Mouse (Mus musculus) ES-E14 (cell line): ENCODE measurements at regions not wholly inside any gene's neighbourhood (a gene's known extent, or its start where the extent isn't known, plus 50 kb on each side); places are given as distances from the start of the nearest gene placed in this dataset.

Source experiments
- HCFC1 ChIP-seq: IDR thresholded peaks from 2 replicates; pipeline ENCODE4 v1.6.1; 2012; ENCODE audit warnings: low read length, inconsistent platforms, borderline replicate concordance; ENCODE audit not compliant: insufficient read depth
- MAFK ChIP-seq: IDR thresholded peaks from 2 replicates; pipeline ENCODE4 v1.6.1; 2014; ENCODE audit warnings: mild to moderate bottlenecking, low read depth, low read length, inconsistent platforms; ENCODE audit not compliant: insufficient read depth
- ZC3H11A ChIP-seq: IDR thresholded peaks from 2 replicates; pipeline ENCODE4 v1.6.1; 2012; ENCODE audit warnings: low read depth, mild to moderate bottlenecking, inconsistent platforms, low read length, borderline replicate concordance
- ZNF384 ChIP-seq: IDR thresholded peaks from 2 replicates; pipeline ENCODE4 v1.6.1; 2012; ENCODE audit warnings: low read depth, low read length, inconsistent platforms

- no peak for TF ChIP-seq HCFC1
- TF ChIP-seq ZC3H11A: no peak
- TF ChIP-seq MAFK: no peak
- no peak for TF ChIP-seq ZNF384
These were observed 58.1 kb upstream of the Mapk10 start for GRCm38 (mm10) chr5:103269206-103269605.
